Mouse (Mus musculus) lung, embryonic 16.5 days (tissue): Measurements from ENCODE around the gene Traf3ip1. TPM values are rescaled to one million over a fixed set of nuclear protein-coding genes. Genes with fewer than 3 reads are reported as not detected.

Experiments
- ATAC-seq: fragments of 200-750 bp; cut with Nextera tagmentation; 2 replicates; pipeline ENCODE4 v1.8.0; 2017; ENCODE audit warnings: low read depth, mild to moderate bottlenecking, moderate library complexity
- H3K27ac ChIP-seq: fragments of 300-500 bp; sonication (generic); 2 replicates; pipeline ENCODE4 v1.5.1; 2014; ENCODE audit warnings: mild to moderate bottlenecking, control low read depth, low read length
- H3K27me3 ChIP-seq: fragments of 300-500 bp; sonication (generic); 2 replicates; pipeline ENCODE4 v1.6.1; 2014; ENCODE audit warnings: low read depth, low read length, mixed read lengths; ENCODE audit not compliant: control insufficient read depth, insufficient read depth
- H3K36me3 ChIP-seq: fragments of 300-500 bp; sonication (generic); 2 replicates; pipeline ENCODE4 v1.6.1; 2014; ENCODE audit warnings: low read length; ENCODE audit not compliant: control insufficient read depth, insufficient read depth
- H3K4me1 ChIP-seq: fragments of 300-500 bp; sonication (generic); replicated peaks from 2 replicates; pipeline ENCODE4 v1.6.1; 2014; ENCODE audit warnings: low read length, mixed read lengths; ENCODE audit not compliant: control insufficient read depth, insufficient read depth
- H3K4me2 ChIP-seq: fragments of 300-500 bp; sonication (generic); 2 replicates; pipeline ENCODE4 v1.6.1; 2014; ENCODE audit warnings: low read depth, low read length, control low read depth
- H3K4me3 ChIP-seq: fragments of 300-500 bp; sonication (generic); 2 replicates; pipeline ENCODE4 v1.5.1; 2014; ENCODE audit warnings: mild to moderate bottlenecking, low read length, control low read depth
- H3K9ac ChIP-seq: fragments of 300-500 bp; sonication (generic); 2 replicates; pipeline ENCODE4 v1.6.1; 2014; ENCODE audit warnings: low read length, control low read depth
- H3K9me3 ChIP-seq: fragments of 300-500 bp; sonication (generic); 2 replicates; pipeline ENCODE4 v1.6.1; 2016; ENCODE audit warnings: low read length; ENCODE audit not compliant: control insufficient read depth
- WGBS: fragments of 180-500 bp; shearing (Covaris S2); extraction: QIAGEN DNeasy Blood & Tissue Kit; methylation state at CpG from one replicate; pipeline ENCODE4 v1.1.7; 2014; 5-methylcytosine and 5-hydroxymethylcytosine counted together
- polyA plus RNA-seq: library from polyadenylated mRNA; unstranded; fragments of >200 nt; fragmentation: Nextera tagmentation; extraction: Ambion mirVana; gene quantifications from 2 replicates; pipeline ENCODE4 v1.2.1, GENCODE M21; 2015

The Traf3ip1 gene
- polyA plus RNA-seq, 1 experiment from 2014 or later, result 13.0 TPM

GRCm38 (mm10) chr1:91454927-91455326 lies 39.5 kb upstream of the Traf3ip1 start:
- Histone ChIP-seq H3K27me3 (no peaks in the 10 kb centered on the region), H3K27ac (peak overlapping the region; percentile 99), H3K4me1 (peaks cover 66% of the 10 kb centered on the region), H3K4me2 (peak overlapping the region; percentile 84; the same call in 1 of the 2 replicates), H3K9me3 (no peaks in the 10 kb centered on the region), H3K4me3 (no peak overlapping the region), H3K9ac (peak overlapping the region; percentile 83), H3K36me3 (no peaks in the 10 kb centered on the region)
- ATAC-seq, result no peak
- WGBS, result 74% methylated on average over 3 of the region's 3 CpGs

GRCm38 (mm10) chr1:91455661-91456161 lies 38.7 kb upstream of the Traf3ip1 start:
- Histone ChIP-seq H3K9ac (peak overlapping the region; percentile 83), H3K4me2 (peak overlapping the region; percentile 84), H3K4me3 (peak overlapping the region; percentile 14), H3K36me3 (no peaks in the 10 kb centered on the region), H3K27ac (peak overlapping the region; percentile 99), H3K27me3 (no peaks in the 10 kb centered on the region), H3K4me1 (peaks cover 69% of the 10 kb centered on the region), H3K9me3 (no peaks in the 10 kb centered on the region)
- no peak for ATAC-seq
- 22% methylated on average over 7 of the region's 7 CpGs for WGBS

GRCm38 (mm10) chr1:91456301-91456801 lies 38.1 kb upstream of the Traf3ip1 start:
- Histone ChIP-seq H3K9me3 (no peaks in the 10 kb centered on the region), H3K9ac (peak overlapping the region; percentile 83), H3K27me3 (no peaks in the 10 kb centered on the region), H3K27ac (peak overlapping the region; percentile 99), H3K4me2 (peak overlapping the region; percentile 84), H3K36me3 (no peaks in the 10 kb centered on the region), H3K4me1 (peaks cover 64% of the 10 kb centered on the region), H3K4me3 (peak overlapping the region; percentile 14)
- WGBS, result 6% methylated on average over 11 of the region's 11 CpGs
- ATAC-seq, result peak; percentile 34

GRCm38 (mm10) chr1:91457116-91457515 lies 37.3 kb upstream of the Traf3ip1 start:
- Histone ChIP-seq H3K9ac (peak overlapping the region; percentile 83), H3K9me3 (no peaks in the 10 kb centered on the region), H3K4me3 (peak overlapping the region; percentile 93), H3K27ac (peak overlapping the region; percentile 99), H3K4me2 (peak overlapping the region; percentile 84), H3K27me3 (no peaks in the 10 kb centered on the region), H3K4me1 (peaks cover 56% of the 10 kb centered on the region), H3K36me3 (no peaks in the 10 kb centered on the region)
- no peak for ATAC-seq
- 56% methylated on average over 4 of the region's 4 CpGs for WGBS

GRCm38 (mm10) chr1:91457698-91458097 lies 36.7 kb upstream of the Traf3ip1 start:
- ATAC-seq, result no peak
- Histone ChIP-seq H3K27me3 (no peaks in the 10 kb centered on the region), H3K4me2 (peak overlapping the region; percentile 84), H3K36me3 (no peaks in the 10 kb centered on the region), H3K9me3 (no peaks in the 10 kb centered on the region), H3K9ac (peak overlapping the region; percentile 83), H3K27ac (peak overlapping the region; percentile 99), H3K4me1 (peaks cover 52% of the 10 kb centered on the region), H3K4me3 (peak overlapping the region; percentile 93)
- 40% methylated on average over 5 of the region's 5 CpGs for WGBS

GRCm38 (mm10) chr1:91458223-91458861 lies 36.1 kb upstream of the Traf3ip1 start:
- H3K27ac ChIP-seq, result peak overlapping the region; percentile 99
- peaks cover 52% of the 10 kb centered on the region for H3K4me1 ChIP-seq
- peak overlapping the region; percentile 83 for H3K9ac ChIP-seq
- peak overlapping the region; percentile 93 for H3K4me3 ChIP-seq
- H3K27me3 ChIP-seq, result no peaks in the 10 kb centered on the region
- H3K36me3 ChIP-seq, result no peaks in the 10 kb centered on the region
- H3K9me3 ChIP-seq, result no peaks in the 10 kb centered on the region
- WGBS, result 6% methylated on average over 8 of the region's 8 CpGs
- peak; percentile 27 for ATAC-seq
- H3K4me2 ChIP-seq, result peak overlapping the region; percentile 84

- Histone ChIP-seq H3K36me3 (no peaks in the 10 kb centered on the region), H3K27me3 (no peaks in the 10 kb centered on the region), H3K9me3 (no peaks in the 10 kb centered on the region), H3K9ac (peak within 1 kb of the TSS; percentile 83), H3K4me1 (peaks cover 47% of the 10 kb centered on the region), H3K4me3 (peak within 1 kb of the TSS; percentile 93), H3K27ac (peak within 1 kb of the TSS; percentile 99), H3K4me2 (peak within 1 kb of the TSS; percentile 84)
- peak; percentile 92 for ATAC-seq
- WGBS, result under 1% methylated on average over 90 of the region's 91 CpGs
These were observed 35.2 kb upstream of the Traf3ip1 start, which contains the start of gene Per2 for GRCm38 (mm10) chr1:91459059-91459809. Gene Per2 (minus strand): TSS chr1:91459324.

- WGBS, result 29% methylated on average over 7 of the region's 7 CpGs
- no peaks in the 10 kb centered on the region for H3K27me3 ChIP-seq
- H3K4me3 ChIP-seq, result peak overlapping the region; percentile 93
- H3K4me1 ChIP-seq, result peaks cover 46% of the 10 kb centered on the region
- H3K9me3 ChIP-seq, result no peaks in the 10 kb centered on the region
- peak overlapping the region; percentile 43 for H3K27ac ChIP-seq
- H3K4me2 ChIP-seq, result peak overlapping the region; percentile 63
- no peak for ATAC-seq
- no peak overlapping the region; the same call in 1 of the 2 replicates for H3K9ac ChIP-seq
- no peaks in the 10 kb centered on the region for H3K36me3 ChIP-seq
These were observed 34.4 kb upstream of the Traf3ip1 start for GRCm38 (mm10) chr1:91460069-91460468.

GRCm38 (mm10) chr1:91460564-91460963 lies 33.9 kb upstream of the Traf3ip1 start:
- no peak overlapping the region for H3K27ac ChIP-seq
- H3K36me3 ChIP-seq, result no peaks in the 10 kb centered on the region
- no peaks in the 10 kb centered on the region for H3K9me3 ChIP-seq
- H3K4me1 ChIP-seq, result peaks cover 42% of the 10 kb centered on the region
- ATAC-seq, result no peak
- 32% methylated on average over 4 of the region's 4 CpGs for WGBS
- H3K27me3 ChIP-seq, result no peaks in the 10 kb centered on the region
- H3K9ac ChIP-seq, result no peak overlapping the region
- H3K4me3 ChIP-seq, result no peak overlapping the region
- no peak overlapping the region for H3K4me2 ChIP-seq
